Mouse (Mus musculus): ENCODE data around the gene Pepd. TPM values are rescaled to one million over a fixed set of nuclear protein-coding genes. Genes with fewer than 3 reads are reported as not detected.
A peak's percentile ranks its signal among the peaks of the same experiment; 100 is the strongest.

The Pepd gene
- total RNA-seq, 2 experiments from 2014 or later = 28.7 to 29.8 TPM

DNA sequence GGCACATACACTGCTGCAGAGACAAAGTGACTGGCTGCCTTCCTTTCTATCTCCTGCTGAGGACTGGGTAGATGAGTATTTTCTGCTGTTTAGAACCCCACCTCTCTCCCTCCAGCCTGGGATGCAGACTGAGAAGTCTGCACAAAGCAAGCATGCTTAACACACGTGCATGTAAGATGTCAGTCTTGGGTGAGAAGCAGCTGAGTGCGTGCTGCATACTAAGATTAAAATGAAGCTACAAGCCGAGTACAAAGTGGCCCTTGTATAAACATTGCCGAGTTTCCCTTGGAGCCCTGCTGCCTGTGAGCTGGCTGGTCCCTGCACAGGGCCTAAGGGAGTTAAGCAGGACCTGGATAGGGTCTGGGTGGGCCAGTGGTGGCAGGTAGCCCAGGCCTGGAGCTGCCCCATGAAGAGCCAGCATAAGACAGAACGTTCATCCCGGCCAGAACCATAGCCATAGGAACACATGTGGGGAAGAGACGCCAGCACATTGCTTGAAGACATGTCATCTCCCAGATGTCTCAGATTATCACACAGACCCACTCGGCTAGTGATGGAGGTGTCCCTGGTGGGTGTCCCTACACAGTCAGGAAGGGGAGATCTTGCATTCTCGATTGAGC is 115.7 kb downstream of the Pepd start:
- no peak for DNase-seq

DNA sequence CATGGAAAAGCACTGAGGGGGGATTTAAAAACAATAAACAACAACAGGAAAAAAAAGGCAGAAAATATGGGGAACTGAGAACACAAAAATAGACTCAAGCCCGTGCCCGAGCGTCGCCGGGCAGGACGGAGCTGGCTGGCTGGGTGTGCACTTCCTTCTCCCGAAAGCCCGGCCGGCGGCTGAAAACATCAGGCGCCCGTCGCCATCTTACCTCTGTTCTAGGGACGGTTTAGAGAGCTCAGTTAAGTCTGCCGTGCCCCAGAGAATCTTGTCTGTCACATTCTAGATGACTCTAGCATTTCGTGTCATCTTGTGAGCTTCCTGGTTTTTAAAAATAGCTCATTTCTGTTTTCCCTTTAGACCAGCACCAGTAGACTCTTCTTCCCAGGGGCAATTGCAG is 116.4 kb downstream of the Pepd start:
- no peak for DNase-seq

DNA sequence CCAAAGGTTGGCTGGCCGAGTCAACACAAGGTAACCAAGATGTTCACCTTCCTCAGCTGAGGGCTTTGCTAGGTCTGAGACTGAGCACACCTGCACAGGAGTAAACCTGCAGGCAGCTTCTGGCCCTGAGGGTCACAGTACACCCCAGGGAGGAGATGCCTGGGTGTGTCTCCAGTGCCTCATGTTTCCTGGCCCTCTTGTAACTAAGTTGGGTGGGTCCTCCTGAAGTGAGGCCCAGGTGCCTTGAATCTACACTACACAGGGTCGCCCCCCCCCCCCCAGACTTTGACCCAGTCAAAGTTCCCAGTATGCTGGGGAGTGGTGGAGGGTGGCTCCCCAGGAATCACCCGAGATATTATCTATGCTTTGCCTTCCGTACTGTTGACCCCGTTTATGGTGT is 117.0 kb downstream of the Pepd start:
- DNase-seq = no peak

DNA sequence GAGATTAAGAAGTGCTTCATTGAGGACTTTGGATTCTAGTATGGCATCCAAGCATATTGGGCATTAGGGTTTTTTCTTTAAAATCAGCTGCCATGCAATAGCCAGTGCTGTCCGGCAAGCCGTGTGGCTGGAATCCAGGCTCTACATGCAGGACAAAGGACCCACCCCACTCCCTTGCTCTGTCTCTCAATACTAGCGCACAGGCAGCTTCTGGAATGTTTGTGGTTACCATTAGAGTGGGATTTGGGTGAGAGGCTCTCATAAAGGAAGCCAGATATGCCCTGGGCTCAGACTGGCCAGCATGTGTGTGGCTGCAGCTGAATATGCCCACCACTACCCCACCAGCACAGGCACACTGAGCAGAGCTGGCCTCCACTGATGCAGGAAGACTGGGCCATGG is 117.5 kb downstream of the Pepd start:
- DNase-seq = no peak

DNA sequence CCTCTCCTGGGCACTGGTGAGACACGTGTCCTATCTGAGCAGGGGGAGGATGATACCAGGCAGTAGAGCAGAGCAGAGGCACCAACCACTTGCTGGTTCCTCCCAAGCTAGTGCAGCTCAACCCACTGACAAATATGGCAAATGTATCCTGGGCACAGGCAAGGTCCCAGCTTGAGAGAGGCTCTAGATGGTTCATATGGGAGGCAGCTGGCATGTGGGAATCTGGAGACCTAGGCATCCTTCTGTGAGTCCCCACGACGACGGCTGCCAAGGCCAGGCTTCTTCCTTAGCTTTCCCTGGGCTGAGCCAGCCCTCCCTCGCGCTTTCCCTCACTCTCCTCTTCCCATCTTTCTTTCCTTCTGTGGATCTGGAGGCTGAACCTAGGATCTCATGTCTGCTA is 118.4 kb downstream of the Pepd start:
- no peak for DNase-seq

DNA sequence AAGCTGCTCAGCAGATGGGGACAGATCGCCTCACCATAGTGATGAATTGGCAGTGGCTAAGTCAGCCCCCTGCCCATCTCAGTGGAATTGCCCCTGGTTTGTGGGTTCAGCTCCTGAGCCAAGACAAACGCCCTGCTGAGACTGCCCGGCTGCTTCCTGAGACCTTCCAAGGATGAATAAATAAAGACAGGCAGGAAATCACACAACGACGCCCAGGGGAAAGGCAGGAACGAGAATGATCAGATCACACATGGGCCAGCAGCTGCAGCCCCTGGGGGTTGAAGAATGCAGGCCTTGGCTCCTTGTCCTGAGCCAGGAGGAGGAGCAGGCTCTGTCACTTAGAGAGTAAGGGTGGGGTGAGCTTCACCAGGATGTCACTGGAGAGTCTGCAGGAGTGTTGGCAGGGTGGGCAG is 123.0 kb downstream of the Pepd start:
- DNase-seq = no peak

DNA sequence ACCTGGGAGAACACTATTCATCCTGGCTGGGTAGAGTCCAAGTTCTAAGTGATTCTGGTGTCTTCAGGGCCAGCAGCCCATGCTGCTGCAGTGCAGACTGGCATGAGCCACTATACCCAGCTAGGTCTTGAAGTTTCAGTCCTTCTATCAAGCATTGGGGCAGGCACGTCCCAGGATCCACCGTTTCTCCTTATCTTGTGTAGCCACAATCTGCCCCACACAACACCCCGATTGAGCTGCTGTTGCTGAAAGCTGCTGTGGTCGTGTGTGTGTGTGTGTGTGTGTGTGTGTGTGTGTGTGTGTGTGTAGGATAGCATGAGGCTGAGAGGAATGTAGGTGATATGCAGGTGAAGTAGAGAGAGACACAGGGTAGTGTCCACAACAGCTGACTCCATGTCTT is 123.4 kb downstream of the Pepd start:
- DNase-seq = no peak

DNA sequence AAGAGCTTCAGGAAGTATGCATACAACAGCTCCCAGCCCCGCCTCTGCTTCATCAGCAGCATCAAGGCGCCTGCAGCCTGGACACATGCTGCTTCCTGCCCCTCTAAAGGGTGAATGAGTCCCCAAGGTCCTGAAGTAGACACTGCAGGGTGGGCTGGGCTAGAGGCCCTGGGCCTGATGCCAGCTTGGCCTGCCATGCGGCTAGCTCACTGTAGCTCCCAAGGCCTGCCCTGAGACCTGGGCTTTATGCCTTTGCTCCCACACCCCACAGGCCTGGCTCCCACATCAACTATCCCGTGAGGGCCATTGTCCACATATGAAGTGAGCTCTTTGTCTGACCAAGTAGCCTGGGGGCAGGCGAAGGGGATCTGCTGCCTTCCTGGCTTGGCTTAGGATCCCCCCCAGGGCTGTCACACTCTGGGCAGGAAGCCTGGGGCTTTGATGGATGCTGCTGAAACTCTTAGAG is 124.1 kb downstream of the Pepd start:
- peak; percentile 68 for DNase-seq

DNA sequence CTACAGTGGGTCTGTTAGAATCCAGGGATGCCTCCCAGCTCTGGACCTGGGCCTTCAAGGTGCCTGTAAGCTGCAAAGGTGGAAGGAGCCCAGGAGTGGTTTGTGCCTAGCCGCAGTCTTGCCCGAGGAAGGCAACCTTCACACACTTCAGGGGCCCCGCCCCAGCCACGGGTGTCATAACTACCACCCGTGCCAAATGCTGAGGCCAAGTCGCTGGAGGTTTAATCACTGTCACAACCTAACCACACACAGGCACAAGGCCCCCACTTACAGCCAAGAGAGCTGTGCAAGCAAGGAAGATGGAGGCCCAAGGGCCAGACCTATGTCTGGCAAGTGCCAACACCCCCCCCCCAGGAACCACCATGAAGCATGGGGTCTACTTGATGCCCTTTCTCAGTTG is 125.2 kb downstream of the Pepd start:
- DNase-seq = no peak

DNA sequence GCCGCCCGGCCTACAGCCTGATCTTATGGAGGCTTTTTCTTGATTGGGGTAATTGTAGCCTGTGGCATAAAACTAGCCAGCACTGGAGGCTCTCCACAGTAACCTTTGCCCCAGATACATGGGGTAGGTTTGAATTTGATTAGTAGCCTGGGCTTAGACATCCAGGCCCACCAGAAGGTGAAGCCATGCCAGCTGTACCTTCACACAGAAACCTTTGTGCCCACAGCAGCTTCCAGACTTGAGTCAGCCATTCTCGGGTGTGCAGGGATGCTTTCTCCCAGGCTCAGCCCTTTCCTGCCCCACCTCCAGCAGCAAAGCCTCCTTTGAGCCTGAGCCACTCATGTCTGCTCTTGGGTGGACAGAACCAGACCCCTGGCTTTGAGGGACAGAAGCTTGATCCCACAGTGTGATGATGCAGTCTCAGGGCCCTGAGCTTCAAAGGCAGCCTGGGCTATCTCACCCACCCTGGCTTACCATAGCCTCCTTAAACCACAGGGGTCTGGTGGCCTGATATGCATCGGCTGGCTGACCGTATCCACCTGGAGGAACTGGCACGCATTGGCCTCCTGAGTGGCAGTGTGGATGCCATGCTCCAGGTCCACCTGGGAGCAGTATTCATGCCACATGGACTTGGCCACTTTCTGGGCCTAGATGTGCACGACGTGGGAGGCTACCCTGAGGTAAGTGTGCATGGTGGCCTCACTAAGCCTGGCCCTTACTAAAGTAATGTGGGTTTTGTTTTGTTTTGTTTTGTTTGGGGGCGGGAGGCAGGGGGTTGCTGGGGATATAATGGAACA is 128.2 kb downstream of the Pepd start:
- no peak for DNase-seq

DNA sequence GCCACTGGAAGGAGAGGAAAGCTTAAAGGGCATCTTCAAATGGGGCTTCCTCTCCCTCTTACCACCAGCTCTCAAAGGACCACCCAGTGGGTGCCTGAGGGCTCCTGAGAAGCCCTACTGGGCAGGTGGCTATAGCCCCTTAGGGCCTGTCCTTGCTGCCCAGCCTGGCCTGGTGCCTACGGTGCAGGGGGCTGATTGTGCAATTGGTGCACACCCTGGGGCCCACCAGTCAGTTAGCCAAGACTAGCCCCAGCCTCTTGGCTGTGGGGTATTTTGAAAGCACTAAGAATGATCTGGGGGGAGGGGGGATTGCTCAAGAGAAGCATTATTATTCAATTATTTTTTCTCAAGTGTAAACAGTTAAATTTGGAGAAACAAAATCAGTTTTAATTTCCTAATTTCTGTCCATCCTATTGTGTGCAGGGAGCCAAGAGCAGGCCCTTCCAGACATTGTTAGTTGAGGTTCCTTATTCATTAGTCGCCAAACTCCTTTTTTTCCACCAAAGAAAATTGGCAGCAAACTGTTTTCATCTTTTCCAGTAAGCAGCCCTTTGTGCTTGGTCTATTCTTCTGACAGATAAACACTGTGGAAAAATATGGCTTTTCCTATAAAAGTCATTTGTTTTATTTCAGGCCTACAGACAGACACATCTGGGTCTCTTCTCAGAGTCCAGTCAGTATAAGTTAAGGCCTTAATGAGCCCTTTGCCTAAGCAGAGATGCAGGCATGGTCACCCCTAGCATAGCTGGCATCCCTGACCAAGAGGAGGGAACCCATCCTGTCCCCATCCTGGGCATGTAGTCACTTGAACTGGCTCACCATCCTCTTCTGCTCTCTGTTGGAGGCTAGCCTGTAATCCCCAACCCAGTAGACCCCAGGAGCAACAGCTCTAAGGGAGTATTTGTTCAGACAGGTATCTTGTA is 129.4 kb downstream of the Pepd start:
- no peak for DNase-seq

DNA sequence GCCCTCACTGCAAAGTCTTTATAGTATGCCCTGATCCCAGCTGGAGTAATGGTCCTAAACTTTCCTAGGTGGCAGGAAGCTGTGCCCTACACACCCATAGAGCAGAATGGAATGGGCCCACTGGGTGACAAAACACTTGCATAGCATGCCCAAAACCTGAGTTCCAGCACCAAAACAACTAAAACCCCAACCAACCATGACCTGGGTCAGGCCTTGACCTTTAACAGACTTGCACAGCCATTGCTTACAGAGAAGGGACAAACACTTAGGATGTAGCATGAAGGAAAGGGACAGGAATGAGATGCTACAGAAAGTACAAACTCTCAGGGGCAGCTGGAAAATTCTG is 130.0 kb downstream of the Pepd start:
- no peak for DNase-seq

DNA sequence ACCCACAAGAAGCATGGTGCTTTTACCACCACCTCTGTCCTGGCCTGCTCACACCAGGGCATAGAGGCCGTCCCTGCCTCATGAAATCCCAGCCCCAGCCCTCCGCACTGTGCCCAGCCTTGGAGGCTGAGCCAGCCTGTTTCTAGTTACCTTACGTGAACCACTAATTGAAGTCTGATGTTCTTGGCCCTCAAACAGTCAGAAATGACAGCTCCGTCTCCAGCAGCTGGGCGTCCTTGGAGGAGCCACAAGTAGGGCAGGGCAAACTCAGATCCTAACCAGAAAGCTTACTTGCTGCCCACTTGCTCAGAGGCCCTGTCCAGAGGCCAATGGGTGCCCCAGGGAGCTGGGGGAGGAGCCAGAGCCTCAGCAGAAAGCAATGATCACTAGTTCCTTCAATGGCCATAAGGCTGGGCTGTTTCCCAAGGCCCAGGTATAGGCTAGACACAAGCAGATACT is 130.6 kb downstream of the Pepd start:
- no peak for DNase-seq

DNA sequence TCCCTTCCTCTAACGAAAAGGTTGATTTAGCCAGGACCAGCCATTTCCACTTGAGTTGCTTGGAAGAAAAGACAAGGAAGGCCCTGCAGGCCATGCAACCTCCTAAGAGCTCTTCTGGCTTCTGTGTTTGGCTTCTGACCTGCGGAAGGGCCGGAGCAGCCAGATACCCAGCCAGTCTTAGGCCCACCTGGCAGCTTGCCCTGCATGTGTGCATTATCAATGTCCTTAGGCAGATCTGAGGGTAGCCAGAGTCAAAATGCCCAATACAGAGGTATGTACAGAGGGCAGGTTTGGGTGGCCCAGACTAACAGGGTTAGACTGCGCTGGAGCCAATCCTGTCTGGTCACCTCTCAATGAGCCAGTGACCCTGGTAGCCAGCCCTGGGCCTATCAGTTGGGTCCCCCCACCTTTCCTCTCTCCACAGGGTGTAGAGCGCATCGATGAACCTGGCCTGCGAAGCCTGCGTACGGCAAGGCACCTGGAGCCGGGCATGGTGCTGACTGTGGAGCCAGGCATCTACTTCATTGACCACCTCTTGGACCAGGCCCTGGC is 131.2 kb downstream of the Pepd start:
- no peak for DNase-seq

DNA sequence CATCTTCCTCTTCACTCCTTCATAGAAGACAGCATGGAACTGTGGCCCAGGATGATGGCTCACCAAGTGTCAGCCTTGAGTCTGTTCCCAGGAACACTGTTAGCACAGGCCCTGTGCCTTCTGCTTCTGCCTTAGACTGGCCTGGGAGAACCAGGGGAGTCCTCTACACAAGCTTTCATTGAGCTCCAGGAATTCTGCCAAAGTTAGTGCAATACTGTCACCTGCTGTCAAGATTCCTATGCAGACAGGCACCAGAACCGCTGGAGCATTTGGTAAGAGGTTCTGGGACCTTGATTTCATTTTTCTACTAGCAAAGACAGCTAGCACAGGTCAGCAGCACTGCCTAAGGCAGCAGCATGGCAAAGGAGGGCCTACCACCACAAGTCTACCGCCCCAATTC is 132.5 kb downstream of the Pepd start:
- DNase-seq = no peak

DNA sequence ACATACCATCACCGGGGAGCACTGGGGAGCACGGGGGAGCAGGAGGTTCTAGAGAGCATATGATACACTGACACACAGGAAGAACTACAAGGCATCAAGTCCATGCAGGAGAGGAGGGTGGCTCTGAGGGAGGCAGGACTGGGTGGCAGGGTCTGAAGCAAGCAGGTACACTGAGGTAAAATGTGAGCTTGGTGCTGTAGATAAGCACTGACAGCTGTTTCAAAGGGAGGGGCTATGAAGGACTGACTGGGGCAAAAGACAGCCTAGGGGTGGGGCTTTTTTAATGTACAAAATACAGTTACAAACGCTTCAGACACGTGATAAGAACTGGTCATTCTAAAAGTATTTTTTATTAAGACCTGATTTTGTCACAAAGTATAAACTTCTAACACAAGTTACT is 133.9 kb downstream of the Pepd start:
- DNase-seq = no peak

DNA sequence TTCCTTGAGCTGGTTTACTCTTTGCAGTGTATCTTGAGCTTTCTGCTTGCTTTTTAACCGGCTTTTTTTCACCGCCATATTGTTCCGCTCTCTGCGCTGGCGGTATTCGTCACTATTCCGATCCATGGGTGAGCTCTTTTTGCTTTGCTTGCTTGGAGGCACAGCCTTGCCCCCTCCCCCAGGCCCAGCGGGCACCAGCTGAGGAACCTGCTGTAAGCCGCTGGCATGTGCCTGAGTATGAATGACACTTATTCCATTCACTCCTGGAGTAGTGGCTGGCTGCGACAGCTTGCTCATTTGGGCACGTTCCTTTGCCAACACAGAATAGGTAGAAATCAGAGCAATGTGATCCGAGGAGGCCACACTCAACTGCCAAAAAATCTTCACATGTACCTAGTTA is 138.4 kb downstream of the Pepd start:
- no peak for DNase-seq

DNA sequence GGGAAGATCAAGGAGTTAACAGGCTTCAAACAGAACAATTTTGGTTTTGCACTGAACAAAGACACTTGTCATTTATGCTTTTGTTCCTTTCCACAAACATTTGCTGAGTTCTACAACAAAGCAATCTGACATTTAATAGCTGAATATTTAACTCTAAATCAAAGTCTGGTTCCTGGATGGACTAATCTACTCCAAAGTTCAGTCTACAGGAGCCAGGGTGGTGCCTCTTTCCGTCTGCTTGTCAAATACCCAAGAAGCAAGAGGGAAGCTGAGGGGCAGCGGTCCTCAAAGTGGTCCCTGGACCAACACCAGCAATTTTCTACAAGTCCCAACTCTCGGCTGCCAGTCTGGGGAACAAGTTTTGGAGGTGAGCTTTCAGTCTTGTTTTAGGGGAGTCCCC is 141.0 kb downstream of the Pepd start:
- DNase-seq = no peak

DNA sequence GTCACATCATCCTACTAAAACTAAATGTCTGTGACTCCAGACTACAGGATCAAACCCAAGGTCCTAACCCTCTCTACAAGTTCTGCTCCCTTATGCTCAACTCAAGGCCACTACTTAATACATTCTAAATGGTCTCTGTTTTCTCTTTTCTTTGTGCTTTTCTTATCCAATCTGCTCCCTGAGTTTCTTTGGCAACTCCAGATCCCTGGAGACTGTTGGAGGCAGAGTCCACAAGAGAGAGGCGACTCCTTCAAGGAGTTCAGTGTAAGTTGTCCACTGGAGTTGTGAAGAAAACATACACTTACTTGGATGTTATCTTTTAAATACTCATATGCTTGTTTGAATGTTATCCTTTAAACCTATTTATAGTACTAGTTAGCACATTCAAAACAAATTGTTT is 142.1 kb downstream of the Pepd start:
- DNase-seq = no peak

DNA sequence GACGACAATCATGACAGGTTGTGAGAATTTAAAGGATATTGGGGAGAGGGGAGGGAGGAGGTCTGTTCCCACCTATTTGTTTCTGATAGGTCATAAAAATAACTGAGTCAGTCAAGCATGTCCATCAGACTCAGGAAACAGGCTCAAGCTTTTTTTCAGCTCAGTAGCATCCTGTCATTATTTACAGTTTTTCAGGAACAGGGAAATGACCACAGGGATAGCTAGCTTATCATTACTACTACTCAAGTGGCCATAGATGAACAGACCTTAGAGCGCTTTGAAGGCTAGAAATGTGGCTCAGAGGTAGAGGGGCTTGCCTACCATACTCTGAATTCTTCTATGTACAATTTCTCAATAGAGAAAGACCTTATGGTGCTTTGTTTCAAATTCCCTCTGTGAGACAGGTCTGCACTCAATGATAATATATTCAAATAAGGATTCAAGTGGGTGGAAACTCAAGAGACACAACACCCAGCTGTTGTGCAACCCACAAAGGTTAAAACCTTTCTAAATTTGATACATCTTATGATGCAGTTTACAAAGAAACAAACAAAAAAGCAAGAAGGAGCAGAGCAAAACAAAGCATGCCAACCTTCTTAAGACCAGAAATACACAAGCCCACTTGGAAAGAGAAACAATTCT is 142.9 kb downstream of the Pepd start:
- DNase-seq = no peak

DNA sequence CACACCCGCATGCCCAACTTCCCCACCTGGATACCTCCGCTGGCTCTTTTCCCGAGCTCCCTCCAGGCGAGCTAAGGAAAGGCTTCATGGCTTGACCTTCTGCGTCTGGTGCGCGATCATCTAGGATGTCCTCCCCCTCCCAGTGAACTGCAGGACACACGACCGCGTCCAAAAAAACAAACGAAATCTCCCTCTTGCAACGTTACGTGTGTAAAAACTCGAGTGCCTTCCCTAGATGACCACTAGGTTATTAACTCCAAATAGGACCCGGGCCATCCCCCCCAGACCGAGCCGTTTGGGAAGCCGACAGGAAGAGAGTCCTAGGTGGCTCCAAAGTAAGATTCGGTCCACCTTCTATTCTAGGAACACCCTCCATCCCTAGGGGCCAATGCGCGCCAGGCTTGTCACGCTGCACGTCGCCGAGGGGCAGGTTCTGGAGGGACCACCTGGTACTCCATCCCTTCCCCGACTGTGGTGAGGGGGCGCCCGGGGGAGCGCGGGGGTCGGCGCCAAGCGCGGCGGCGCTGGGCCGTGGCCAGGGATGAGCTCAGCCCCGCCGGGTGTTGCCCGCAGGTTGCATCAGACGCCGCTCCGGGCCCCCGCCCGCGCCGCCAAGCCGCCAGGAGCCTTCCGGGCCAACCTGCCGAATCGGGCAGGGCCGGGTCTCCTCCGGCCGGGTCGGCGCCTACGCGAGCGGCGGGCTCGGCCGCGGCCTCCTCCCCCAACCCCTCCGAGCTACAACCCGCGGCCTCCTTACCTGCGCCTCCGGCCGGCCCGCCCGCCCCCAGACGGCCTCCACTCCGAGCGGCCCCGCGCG is 143.6 kb downstream of the Pepd start:
- DNase-seq = peak; percentile 67
